Mouse (Mus musculus) urinary bladder, adult 2 months (tissue): Measurements from ENCODE around the gene Zfp36l2. TPM values are rescaled to one million over a fixed set of nuclear protein-coding genes. Genes with fewer than 3 reads are reported as not detected.

Experiments
- DNase-seq: peaks from one replicate; pipeline ENCODE4 v3.0.0; 2022; ENCODE audit warnings: low spot score
- polyA plus RNA-seq: library from polyadenylated mRNA; depleted of rRNA; stranded (reverse); fragments of >200 nt; gene quantifications from 2 replicates; pipeline ENCODE4 v1.2.3, GENCODE M21; 2012

Gene Zfp36l2
- polyA plus RNA-seq, 1 experiment, result 67.9 TPM

DNA sequence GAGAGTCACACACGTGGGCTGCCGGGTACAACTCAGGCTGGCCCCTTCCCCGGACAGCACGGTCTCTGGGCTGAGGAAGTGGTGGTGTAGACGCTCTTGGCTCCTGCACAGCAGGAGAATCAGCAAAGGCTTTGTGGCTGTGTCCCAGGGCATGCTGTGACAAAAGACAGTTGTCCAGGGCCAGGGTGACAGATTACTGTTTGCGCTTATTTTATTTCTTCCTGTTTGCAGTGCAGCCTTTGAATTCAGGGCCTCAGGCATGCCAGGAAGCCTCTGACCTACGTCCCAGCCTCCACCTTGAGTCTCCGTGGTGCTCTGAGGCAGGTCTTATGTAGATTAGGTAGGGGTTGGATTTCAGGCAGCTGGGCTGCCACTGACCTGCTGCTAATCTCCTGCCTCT lies 10.3 kb downstream of the Zfp36l2 start:
- DNase-seq, result peak; percentile 31

DNA sequence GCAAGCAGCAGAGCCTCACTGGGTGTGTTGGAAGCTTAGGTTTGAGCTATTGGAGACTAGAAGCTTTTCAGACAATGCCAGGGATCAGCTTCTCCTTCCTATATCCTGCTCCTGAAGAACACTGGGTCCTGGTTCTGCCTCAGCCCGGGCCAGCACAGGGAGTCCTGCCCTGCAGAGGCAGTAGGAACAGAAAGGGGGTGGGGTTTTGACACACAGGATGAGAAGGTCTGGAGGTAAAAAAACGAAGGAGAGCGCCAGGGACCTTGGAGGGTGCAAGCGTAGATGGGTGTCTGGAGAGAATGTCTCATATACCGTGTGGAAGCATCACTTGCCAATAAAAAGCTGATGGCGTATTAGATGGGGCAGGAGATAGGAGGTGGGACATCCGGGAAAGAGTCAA lies 11.3 kb downstream of the Zfp36l2 start:
- DNase-seq, result peak; percentile 4

DNA sequence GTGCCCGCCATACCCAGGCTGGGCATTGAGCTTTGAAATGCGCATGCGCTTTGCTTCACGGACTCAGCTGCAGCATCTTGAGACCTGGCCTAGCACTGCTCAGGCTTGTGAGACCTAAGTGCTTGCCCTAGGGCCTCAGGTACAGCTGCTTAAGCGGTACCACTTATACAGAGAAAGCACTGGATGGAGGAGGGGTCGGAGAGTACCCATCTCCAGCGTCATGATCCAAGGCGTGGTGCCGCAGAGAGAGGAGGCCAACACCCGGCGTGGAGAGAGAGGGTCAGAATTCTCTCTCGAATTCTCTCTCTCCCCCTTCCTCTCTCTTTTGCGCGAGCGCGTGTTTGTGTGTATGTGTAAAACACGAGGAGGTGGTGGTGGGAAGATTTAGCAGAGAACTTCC lies 12.6 kb downstream of the Zfp36l2 start:
- peak; percentile 16 for DNase-seq

DNA sequence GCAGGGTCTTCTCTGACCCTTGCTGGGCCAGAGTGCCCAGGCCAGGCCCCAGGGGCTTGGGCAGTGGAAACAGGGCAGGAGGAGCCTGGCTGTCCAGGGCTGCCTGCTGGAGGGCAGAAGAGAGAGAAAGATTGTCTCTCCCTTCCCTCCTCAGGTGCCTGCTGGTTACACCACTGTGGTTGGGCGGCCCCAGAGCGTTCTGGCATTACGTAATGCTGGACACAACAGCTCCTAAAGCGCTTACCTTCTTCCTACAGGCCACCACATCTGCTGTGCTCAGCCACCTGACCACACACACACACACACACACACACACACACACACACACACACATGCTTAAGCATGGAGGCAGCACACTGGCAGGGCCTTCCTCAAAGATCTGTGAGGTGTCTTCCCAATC lies 20.4 kb downstream of the Zfp36l2 start:
- DNase-seq, result peak; percentile 6

DNA sequence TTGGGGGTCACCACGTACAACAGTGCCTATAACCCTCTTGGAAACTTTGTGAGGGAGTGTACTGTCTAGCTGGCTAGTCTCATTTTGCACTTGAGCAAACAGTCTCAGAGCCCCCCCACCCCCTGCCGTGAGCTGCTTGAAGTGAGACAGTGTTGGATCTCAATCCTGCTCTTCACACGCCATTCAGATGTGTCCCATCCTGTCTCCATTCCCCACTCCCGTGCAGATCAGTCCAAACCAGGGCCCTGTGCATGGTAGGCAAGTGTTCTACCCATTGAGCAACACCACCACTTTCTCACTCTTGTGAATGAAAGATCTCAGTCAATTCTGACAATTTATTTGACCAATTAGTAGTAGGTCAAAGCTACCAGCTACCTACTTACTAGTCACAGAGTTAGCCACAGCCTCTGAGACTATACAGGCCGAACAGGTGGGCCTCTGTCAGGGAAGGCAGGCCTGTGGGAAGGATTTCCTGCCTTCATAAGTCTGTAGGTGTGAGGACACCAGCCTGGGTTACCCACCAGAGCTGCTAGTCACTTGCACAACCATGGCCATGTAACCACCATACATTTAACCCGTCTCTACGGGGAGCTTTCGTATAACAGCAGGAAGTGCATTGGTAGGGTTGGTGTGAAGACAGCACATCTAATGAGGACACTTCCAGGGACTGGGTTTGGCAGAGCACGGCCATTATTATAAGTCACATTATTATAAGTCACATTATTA lies 21.4 kb downstream of the Zfp36l2 start:
- DNase-seq, result peak; percentile 12

DNA sequence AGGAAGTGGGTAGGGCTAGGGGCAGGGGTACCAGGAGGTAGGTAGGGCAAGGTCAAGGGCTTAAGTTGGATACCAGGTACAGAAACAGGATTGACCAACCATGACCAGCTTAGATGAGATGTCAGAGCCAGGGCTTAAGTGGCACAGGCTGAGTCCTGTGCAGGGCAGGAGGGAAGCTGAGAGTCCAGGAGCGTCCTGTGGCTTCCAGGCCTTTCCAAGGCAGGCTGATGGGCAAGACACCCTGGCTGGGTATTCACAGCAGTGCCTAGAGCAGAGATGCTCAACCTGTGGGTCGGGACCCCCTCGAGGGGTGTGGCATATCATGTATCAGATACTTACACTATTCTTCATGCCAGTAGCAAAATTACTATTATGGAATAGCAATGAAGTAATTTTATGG lies 22.0 kb downstream of the Zfp36l2 start:
- no peak for DNase-seq

DNA sequence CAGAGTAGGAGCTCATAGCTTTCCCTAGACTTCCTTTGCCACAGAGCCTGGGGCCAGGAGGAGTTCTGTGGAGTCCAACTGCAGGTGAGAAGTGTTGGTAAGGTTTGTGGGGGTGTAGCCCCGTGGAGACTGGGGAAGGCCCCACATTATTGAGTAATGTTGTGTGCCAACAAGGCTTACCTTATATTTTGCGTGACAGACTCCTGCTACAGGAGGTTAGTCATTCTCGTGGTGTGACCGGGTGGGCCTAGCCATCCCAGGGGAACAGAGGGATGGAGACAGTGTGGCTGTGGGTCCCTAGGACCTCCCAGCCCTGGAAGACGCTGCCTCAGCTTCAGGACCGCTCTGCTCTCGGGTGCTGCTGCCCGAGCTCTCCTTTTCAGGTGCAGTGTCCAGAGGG lies 23.6 kb downstream of the Zfp36l2 start:
- peak; percentile 14 for DNase-seq

DNA sequence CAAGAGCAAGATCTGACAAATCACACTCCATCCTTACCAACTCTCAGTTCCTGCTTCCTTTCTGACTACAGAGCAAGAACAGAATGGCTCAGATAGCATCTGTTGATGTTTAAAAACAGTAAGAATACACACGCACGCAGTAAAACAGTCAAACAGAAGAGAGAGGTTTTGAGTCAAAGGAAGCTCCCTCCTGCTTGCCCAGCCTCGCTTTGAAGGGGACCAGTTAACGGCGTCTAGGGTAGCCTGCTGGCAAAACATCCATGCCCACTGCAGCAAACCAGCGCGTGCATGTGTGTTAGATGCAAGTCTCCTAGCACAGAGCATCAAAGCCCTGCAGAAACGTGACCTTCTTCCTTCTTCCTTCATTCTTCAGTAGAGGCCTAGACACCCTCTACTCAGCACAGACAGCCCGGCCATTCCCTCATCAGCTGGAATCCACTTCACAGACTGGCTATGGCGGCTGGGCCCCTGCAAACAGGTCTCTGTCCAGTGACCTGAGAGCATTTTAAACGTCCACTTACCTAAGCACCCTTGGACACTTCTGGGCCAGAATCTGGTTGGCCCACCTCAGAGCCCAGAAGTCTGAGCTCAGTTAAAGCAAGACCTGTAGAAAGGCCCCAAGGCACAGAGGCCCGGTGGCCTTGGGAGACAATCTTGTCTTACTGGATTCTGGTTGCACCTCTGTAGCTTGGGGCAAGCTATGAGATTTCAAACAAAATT lies 24.5 kb downstream of the Zfp36l2 start:
- DNase-seq, result peak; percentile 17

DNA sequence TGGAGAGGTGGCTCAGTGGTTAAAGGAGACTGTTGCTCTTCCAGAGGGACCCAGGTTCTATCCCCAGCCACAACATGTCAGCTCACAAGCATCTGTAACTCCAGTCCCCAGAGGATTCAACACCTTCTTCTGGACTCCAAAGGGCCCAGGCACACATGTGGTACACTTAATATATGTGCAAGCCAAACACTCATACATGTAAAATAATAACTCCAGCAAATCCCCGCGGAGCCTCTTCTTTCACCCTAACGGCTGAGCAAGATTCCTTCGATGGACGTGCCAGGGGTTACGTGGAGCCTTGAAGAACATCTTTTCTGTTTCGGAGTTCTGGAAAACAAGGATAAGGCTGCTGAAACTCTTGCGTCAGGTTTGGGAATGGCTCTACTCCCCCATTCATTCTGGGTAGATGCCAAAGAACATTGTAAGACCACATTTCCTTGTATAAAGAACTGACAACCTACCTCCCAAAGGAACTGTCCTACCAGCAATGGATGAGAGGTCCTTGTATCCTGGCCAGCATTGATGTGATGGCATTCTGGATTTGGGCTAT lies 25.5 kb downstream of the Zfp36l2 start:
- peak; percentile 12 for DNase-seq

DNA sequence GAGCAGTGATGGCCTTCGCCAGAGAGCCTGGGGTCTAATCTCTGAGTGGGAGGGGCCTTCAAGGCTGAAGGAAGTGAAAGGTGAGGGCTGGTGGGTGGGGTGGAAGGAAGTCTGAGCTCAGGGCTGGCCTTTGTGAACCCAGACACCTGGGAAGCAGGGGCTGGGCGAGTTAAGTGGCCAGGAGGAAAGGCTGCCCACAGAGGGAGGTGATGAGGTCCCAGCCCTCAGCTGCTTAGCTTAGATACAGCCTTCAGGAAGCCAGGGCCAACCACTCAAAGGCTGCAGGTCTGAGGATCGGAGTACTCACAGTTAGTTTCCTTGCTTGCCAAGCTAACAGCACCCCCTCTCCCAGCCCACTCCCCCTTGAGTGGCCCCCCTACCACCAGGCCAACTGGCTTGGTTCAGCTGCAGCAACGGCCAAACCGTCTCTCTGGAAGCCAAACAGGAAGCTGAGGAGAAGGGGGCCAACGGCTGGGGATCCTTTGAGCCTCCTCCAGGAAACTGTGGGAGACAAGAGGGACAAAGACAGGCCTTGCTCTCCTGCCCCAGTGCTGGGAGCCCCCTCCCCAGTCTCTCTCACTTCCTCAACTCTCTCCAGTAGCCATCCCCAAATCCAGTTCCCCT lies 26.4 kb downstream of the Zfp36l2 start:
- peak; percentile 15 for DNase-seq

DNA sequence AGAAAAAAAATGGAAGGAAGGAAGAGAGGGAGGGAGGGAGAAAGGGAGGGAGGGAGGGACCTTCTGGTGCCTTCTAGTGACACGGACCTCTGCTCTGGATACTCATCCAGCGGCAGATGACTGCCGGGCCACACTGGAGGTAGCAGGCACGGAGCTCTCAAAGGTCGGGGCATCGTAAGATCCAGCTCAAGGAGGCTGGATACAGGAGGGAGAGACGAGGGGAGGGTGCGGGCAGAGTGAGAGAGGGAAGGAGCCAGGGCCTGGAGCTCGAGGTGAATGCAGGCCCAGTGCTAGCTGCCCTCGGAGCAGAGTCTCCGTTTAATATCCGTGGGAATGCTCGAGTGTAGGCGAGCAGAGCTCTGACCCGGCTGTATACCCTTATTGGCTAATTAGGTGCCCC lies 28.9 kb downstream of the Zfp36l2 start:
- peak; percentile 16 for DNase-seq

DNA sequence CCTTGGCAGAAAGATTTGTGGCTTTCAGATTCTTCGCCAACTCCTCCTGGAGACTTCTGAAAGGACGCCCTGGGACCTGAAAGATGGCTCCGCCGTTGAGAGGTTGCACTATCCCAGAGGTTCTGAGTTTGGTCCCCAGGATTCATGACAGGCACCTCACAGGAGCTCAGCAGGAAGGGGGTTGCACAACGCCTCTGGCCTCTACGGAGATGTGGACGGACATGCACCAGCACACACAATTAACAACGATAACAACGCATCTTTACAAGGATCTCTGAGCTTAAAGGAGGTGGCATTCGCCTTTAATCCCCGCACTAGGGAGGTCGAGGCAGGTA lies 29.3 kb downstream of the Zfp36l2 start:
- DNase-seq, result peak; percentile 15

DNA sequence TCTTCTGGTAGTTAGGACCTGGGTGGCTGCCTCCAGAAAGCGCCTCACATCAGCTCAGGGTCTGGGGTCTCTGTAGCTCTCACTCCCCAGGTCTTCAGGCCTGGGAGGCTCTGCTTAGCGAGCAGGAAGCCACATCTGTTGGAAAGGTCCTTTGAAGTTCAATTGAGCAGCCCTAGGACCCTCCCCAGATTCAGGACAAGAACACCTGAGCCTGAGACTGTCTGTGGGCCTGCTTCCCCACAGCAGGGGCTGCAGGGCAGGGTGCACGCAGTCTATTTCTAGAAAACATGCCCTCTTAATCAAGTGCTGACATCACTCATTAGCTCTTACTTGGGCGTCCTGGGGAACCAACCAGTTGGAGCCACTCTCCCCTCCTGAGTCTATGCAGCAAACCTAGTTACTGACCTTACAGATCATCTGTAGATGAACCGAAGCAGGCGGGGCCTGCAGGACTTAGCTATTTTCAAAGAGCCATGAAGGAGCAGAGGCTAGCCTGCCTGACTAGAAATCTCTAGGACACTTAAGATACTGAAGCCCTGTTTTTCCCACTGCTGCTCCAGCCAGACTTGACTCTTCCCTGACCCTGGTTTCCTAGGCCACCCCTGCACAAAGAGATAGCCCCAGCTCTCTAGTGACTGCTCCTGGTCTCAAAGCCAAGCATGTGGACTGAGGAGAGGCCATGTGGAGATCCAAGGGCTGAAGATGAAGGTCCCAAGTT lies 29.8 kb downstream of the Zfp36l2 start:
- peak; percentile 20 for DNase-seq

DNA sequence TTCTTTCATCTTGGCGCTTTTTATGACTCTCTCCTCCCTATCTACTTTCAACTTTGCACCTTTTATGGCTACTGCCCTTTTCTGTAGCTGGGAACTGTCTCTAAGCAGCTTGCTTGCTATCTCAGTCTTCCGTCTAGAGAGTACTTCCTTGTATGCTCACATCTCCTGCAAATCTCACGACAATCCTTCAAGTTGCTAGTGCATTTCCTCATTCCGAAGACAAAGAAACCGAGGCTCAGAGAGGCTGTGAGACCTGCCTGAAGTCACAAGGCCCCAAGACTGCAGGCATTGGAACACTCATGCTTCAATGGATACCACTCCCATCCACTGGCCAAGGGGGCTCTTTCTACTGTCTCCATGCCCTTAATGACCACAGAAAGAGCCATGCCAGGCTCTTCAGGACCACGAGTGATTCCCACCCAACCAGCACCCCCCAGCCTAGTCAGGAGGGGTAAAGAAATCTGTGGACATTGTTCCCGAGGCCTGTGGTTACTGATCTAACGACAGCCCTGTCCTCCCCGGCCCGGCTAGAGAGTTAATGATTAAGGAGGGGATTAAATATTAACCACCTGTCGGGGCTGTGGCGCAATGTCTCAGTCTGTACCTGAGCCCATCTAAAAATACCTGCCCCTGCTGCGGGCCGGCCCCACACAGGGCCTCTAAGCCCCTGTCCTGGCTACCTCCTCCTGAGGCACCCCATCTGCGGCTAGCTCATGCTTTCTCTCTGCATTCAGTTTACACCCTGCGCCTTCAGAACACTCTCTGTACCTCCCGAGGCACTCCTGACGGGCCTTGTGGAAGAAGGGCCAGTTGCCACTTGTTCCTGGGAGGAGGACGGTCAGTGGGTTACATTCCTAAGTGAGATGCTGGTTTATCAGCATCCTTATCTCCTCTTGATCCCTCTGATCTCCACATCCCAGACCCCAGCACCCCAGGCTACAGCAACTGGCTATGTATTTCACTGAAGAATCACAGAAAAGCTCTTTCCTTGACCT lies 30.7 kb downstream of the Zfp36l2 start:
- DNase-seq, result peak; percentile 47

DNA sequence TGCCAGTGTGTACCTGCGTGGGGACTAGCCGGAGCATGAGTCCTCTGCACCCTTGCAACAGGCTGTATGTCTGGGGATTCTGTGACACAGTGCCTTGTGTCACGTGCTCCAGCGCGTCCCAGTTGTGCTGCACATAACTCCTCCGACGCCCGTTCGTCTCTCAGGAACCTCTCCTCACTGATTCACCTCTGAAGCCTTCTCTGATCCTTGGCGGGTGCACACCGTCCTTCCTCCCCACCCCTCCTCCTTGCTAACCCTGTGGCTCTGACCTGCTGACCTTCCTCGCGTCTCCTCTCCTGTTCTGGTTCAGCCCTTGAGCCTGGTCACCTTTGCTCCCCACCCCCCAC lies 31.5 kb downstream of the Zfp36l2 start:
- DNase-seq, result no peak

DNA sequence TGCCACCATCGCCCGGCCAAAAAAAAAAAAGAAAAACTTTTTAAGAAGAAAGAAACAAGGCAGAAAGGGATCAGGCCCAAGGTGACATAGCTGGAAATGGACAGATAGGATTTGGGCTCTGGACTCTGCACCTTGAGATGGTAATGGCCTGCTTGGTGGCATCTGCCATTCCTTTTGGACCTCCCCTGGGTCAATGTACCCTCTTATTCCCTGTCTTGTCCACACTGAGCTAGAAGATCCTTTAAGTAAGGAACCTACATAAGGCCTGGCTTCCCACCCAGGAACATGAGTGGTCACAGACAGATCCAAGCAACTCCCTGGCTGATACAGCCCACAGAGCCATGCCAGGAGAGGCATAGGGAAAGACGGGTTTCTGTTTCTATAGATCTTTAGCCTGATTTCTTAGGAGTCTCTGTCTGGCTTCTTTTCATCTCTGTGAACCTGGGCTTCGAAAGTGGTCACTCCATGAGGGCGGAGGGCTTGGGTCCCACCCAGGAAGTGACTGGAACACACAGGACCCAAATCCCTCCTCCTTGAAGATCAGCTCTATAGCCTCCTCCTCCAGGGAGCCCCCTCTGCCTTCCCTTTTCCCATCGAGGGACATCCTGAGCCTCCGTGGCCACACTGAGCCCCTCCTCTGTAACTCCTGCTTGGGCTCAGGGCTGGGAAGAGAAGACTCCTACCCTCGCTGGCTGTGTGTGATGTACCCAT lies 32.1 kb downstream of the Zfp36l2 start:
- DNase-seq, result peak; percentile 19

DNA sequence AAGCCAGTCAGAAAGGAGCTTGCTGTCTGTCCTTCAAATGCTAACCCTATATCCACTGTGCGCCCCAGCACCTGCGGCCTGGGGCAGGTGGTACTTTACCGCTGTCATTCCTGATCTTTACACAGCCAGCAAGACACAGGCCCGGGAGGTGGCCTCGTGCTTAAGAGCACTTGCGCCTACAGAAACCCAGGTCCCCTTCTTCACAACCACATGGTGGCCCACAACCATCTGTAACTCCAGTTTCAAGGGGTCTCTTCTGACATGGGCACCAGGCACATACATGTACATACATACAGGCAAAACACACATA lies 32.8 kb downstream of the Zfp36l2 start:
- DNase-seq, result peak; percentile 17

DNA sequence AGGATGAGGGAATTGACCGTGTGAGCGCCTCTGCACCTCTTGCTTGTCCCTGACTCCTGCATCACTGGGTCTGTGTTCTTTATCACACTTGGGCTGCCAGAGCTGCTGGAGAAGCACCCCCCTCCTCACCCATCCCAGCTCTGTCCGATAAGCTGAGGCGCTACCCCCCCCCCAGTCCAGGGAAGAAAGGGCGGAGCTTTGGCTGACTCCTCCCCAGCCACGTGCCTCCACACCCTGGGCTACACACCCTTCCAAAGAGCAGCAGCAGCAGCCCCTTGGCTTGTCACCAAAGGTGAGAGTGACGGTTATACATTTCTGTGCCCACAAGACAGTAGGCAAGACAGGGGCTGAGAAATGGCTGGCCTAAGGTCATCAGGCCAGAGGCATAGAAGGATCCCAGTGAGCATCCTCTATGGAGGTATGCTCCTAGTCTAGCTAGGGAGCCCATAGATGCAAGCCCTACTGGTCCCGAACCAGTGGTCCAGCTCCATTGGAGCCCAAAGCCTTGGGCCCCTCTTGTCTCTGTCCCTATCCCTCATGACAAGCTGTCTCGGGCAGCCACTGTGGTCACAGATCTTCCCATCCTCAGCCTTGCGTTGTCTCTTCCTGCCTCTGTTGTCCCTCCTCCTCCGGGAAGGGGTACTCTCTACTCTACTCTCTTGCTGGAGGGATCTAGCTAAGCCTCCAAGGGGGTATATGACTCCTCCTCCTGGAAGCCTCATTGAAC lies 33.3 kb downstream of the Zfp36l2 start:
- DNase-seq, result peak; percentile 17

DNA sequence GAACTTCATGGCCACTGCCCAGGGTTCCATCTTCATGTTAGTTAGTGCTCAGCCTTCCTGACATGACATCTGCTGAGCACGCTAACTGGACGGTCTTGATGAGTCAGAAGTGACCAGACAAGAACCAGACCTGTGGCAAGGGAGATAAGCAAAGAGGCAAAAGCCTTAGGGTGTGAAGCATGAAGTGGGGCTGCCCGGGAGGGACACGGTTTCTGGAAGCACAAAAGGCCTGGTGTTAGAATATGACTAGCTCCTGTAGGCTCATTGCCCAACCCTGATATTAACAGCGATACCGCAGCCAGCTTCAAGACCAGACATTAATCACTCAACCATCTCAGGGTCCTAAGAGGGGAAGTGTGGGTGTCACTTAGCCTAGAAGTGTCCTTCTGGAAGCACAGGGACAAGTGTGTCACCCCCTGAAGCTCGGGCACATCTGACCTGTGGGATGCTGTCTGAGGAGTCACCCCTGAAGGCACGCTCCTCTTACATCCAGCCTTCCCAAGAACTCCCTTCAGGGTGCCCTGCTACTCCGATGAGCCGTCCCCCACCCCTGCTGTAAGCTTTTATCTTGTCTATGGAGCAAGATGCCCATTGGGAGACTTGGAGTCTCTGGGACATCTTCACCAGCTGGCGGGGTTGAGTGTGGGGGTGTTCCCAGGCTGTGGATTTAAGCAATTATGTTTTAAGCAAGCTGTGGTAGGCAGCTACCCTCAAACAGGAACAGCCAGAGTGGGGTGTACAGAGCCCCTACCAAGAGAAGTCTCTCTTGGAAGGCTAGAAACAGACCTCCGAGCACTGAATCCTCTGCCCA lies 34.6 kb downstream of the Zfp36l2 start:
- peak; percentile 22 for DNase-seq
